Comparison of ENCODE assay signal across 8 mouse cellular contexts in genomic region chr19:58910941-58911368, GRCm38 (mm10). TPM values are rescaled to one million over a fixed set of nuclear protein-coding genes. Genes with fewer than 3 reads are reported as not detected.
A peak's percentile ranks its signal among the peaks of the same experiment; 100 is the strongest.
DNase-seq lines count a peak whose midpoint lies in the region; ATAC-seq and TF ChIP-seq lines count a peak whose summit lies in the region.

No protein-coding gene starts in this region.

- no peak for TF ChIP-seq CTCF in heart, adult 2 months (IDR thresholded peaks at IDR 0.05)
- TF ChIP-seq CTCF in heart, postnatal 0 days (IDR thresholded peaks at IDR 0.05; ENCODE audit: low read depth), result 0 out of 2 replicates have a peak, but pooled peaks have one; percentile 11
- TF ChIP-seq CTCF in liver, postnatal 0 days (IDR thresholded peaks at IDR 0.05; ENCODE audit: low read depth), result peak; percentile 40

- WGBS in heart, adult 2 months, result 2% methylated on average over 11 of the region's 11 CpGs
- WGBS in heart, postnatal 0 days, result 1% methylated on average over 11 of the region's 11 CpGs
- 4% methylated on average over 11 of the region's 11 CpGs for WGBS in liver, postnatal 0 days (ENCODE audit: insufficient replicate concordance)

- TF ChIP-seq POLR2A in heart, adult 2 months (IDR thresholded peaks at IDR 0.05; ENCODE audit: insufficient read depth, low read depth, low read length), result no peak

- intact Hi-C loops in heart, adult 2 months (cut with DNase I), result loop anchor here (1.0 kb wide), 1 partner anchor 287 kb away; no protein-coding TSS in a partner anchor
- intact Hi-C loops in heart, postnatal 14 days (cut with DNase I), result loop anchor here (1.0 to 10.0 kb wide), 2 partner anchors 164 to 287 kb away; partner anchors contain the start of gene Shtn1

- peaks cover 3% of the 10 kb centered on the region for H3K4me1 ChIP-seq in heart, adult 2 months (ENCODE audit: control insufficient read depth, insufficient read depth, low read length)
- no peaks in the 10 kb centered on the region for H3K4me1 ChIP-seq in heart, postnatal 0 days (ENCODE audit: control insufficient read depth, insufficient read depth)
- peaks cover 3% of the 10 kb centered on the region; the same call in 1 of the 2 replicates for H3K4me1 ChIP-seq in liver, postnatal 0 days (ENCODE audit: insufficient read depth)

- peak overlapping the region; percentile 2; the same call in 1 of the 2 replicates for H3K4me3 ChIP-seq in heart, adult 2 months
- peak overlapping the region; percentile 37 for H3K4me3 ChIP-seq in heart, postnatal 0 days (ENCODE audit: low read depth, low read length)
- peak overlapping the region; percentile 29 for H3K4me3 ChIP-seq in liver, postnatal 0 days (ENCODE audit: low read depth, low read length)

- TF ChIP-seq EP300 in heart, adult 2 months (IDR thresholded peaks at IDR 0.05; ENCODE audit: insufficient read depth, low read depth, low read length), result no peak
- TF ChIP-seq EP300 in heart, postnatal 0 days (IDR thresholded peaks at IDR 0.05; ENCODE audit: low read depth), result no peak
- TF ChIP-seq EP300 in liver, postnatal 0 days (IDR thresholded peaks at IDR 0.05; ENCODE audit: low read depth), result no peak

- no peak overlapping the region for H3K9ac ChIP-seq in heart, adult 2 months (ENCODE audit: low read depth, low read length)
- no peak overlapping the region for H3K9ac ChIP-seq in heart, postnatal 0 days (replicated peaks; ENCODE audit: low read depth, low read length)
- no peak overlapping the region for H3K9ac ChIP-seq in liver, postnatal 0 days (replicated peaks)

- H3K27me3 ChIP-seq in heart, adult 2 months (ENCODE audit: control insufficient read depth, insufficient read depth, low read length), result no peaks in the 10 kb centered on the region
- no peaks in the 10 kb centered on the region for H3K27me3 ChIP-seq in heart, postnatal 0 days (ENCODE audit: control insufficient read depth, insufficient read depth, low read length)
- no peaks in the 10 kb centered on the region for H3K27me3 ChIP-seq in liver, postnatal 0 days (ENCODE audit: insufficient read depth, low read length)

- no peak for DNase-seq in heart, adult 2 months
- no peak for DNase-seq in heart, postnatal 14 days
- peak; percentile 49 for DNase-seq in ZHBTc4 (ENCODE audit: low read depth, low spot score)
- no peak for DNase-seq in heart, postnatal 0 days (ENCODE audit: low spot score)
- peak; percentile 39 for DNase-seq in liver, postnatal 0 days
- DNase-seq in retina, embryonic 14.5 days (ENCODE audit: low spot score), result peak; percentile 69
- DNase-seq in layer of hippocampus, adult 9-10 months (ENCODE audit: low spot score), result no peak
- no peak for DNase-seq in ovary, adult 18-20 months (ENCODE audit: low spot score)

- ATAC-seq in heart, postnatal 0 days (ENCODE audit: insufficient read depth, low read depth), result no peak; the same call in 1 of the 2 replicates
- ATAC-seq in liver, postnatal 0 days, result peak; percentile 48; the same call in 1 of the 2 replicates

- no peaks in the 10 kb centered on the region for H3K9me3 ChIP-seq in heart, postnatal 0 days (replicated peaks; ENCODE audit: control insufficient read depth, low read length)
- H3K9me3 ChIP-seq in liver, postnatal 0 days (ENCODE audit: low read length), result no peaks in the 10 kb centered on the region

- no peaks in the 10 kb centered on the region for H3K79me2 ChIP-seq in heart, adult 2 months (replicated peaks; ENCODE audit: control insufficient read depth, insufficient read depth, low read length)

- peak overlapping the region; percentile 61 for H3K4me2 ChIP-seq in heart, postnatal 0 days (ENCODE audit: low read depth, low read length)
- peak overlapping the region; percentile 63 for H3K4me2 ChIP-seq in liver, postnatal 0 days (ENCODE audit: low read depth, low read length)

- H3K36me3 ChIP-seq in heart, adult 2 months (ENCODE audit: control insufficient read depth, insufficient read depth, low read length), result no peaks in the 10 kb centered on the region
- no peaks in the 10 kb centered on the region for H3K36me3 ChIP-seq in heart, postnatal 0 days (replicated peaks; ENCODE audit: control insufficient read depth, insufficient read depth, low read length)
- no peaks in the 10 kb centered on the region for H3K36me3 ChIP-seq in liver, postnatal 0 days (replicated peaks; ENCODE audit: insufficient read depth, low read length)

- H3K27ac ChIP-seq in heart, adult 2 months, result no peak overlapping the region
- no peak overlapping the region for H3K27ac ChIP-seq in heart, postnatal 0 days (ENCODE audit: low read depth)
- H3K27ac ChIP-seq in liver, postnatal 0 days (ENCODE audit: low read depth), result no peak overlapping the region

RNA-seq across cellular contexts. Expression of gene Eno4, which starts 32.3 kb away (rescaled TPM):
- not detected for total RNA-seq in heart, adult 2 months (2021)
- polyA plus RNA-seq in heart, adult 2 months (2012; rRNA removed), result 0.27 TPM in 1 of 2 replicates, not detected in the other
- total RNA-seq in heart, postnatal 14 days (2021), result not detected
- total RNA-seq in heart, postnatal 0 days (2014; rRNA removed; ENCODE audit: low replicate concordance), result not detected in 2 replicates
- 0.12 and 0.15 TPM in 2 replicates for polyA plus RNA-seq in heart, postnatal 0 days (2015; fragmentation: Nextera tagmentation; extraction: Ambion mirVana)
- polyA plus RNA-seq in liver, postnatal 0 days (2015; fragmentation: Nextera tagmentation; extraction: Ambion mirVana), result not detected in 2 replicates

RNA-seq across cellular contexts. Expression of gene Hspa12a, which starts 32.5 kb away (rescaled TPM):
- total RNA-seq in heart, adult 2 months (2021), result 10 to 100 TPM; 14.7 to 17.7 TPM
- polyA plus RNA-seq in heart, adult 2 months (2012; rRNA removed), result 12.2 and 21.8 TPM in 2 replicates
- total RNA-seq in heart, postnatal 14 days (2021), result 10 to 100 TPM; 25.7 to 28.5 TPM
- total RNA-seq in heart, postnatal 0 days (2014; rRNA removed; ENCODE audit: low replicate concordance), result 15.0 and 39.2 TPM in 2 replicates
- polyA plus RNA-seq in heart, postnatal 0 days (2015; fragmentation: Nextera tagmentation; extraction: Ambion mirVana), result 11.5 and 13.2 TPM in 2 replicates
- polyA plus RNA-seq in liver, postnatal 0 days (2015; fragmentation: Nextera tagmentation; extraction: Ambion mirVana), result 0.21 and 0.28 TPM in 2 replicates

Comparison
In these comparisons a context has a peak if more than half of its experiments do, and no peak if none do; other contexts are left out.
1. DNase-seq: peak in ZHBTc4 (single experiment), liver, postnatal 0 days (single experiment) and retina, embryonic 14.5 days (single experiment); none in heart, adult 2 months (0 of 2), heart, postnatal 14 days (0 of 2), heart, postnatal 0 days (single experiment), layer of hippocampus, adult 9-10 months (single experiment) and ovary, adult 18-20 months (single experiment).
2. Peak in every context shown above with its lines, with median percentiles within 50 percentile points of each other: H3K4me3 ChIP-seq.